16 mouse cellular contexts compared by ENCODE assay signal in genomic region chr16:87610556-87611295, GRCm38 (mm10). TPM values are rescaled to one million over a fixed set of nuclear protein-coding genes. Genes with fewer than 3 reads are reported as not detected.
DNase-seq lines count a peak whose midpoint lies in the region; ATAC-seq and TF ChIP-seq lines count a peak whose summit lies in the region.
"Had no signal": no experiment of that assay in that cellular context is flagged by ENCODE, and none has a peak within 500 bp of the region (broad histone marks: within the 10 kb centered on the region; RNA-seq: fewer than 3 reads in every experiment).

No protein-coding gene starts in this region.

- H3K9me3 ChIP-seq in heart, embryonic 13.5 days, result no peaks in the 10 kb centered on the region
- H3K9me3 ChIP-seq in lung, embryonic 15.5 days, result no peaks in the 10 kb centered on the region
- H3K9me3 ChIP-seq in ES-E14 (ENCODE audit: control insufficient read depth, insufficient read depth, low read depth, low read length), result no peaks in the 10 kb centered on the region
- no peaks in the 10 kb centered on the region for H3K9me3 ChIP-seq in heart, postnatal 0 days (replicated peaks; ENCODE audit: control insufficient read depth, low read length)
- H3K9me3 ChIP-seq: forebrain, embryonic 10.5 days; G1E; hindbrain, embryonic 10.5 days; midbrain, embryonic 10.5 days had no signal

- TF ChIP-seq POLR2A in lung, adult 2 months (IDR thresholded peaks at IDR 0.05; ENCODE audit: borderline replicate concordance, extremely low read depth, low read depth, low read length), result no peak

- WGBS in heart, embryonic 13.5 days, result 73% methylated on average over 21 of the region's 21 CpGs
- 70% methylated on average over 21 of the region's 21 CpGs for WGBS in lung, embryonic 15.5 days
- WGBS in lung, adult 2 months, result 56% methylated on average over 21 of the region's 21 CpGs
- WGBS in heart, postnatal 0 days, result 65% methylated on average over 21 of the region's 21 CpGs

- TF ChIP-seq CTCF in lung, adult 2 months (IDR thresholded peaks at IDR 0.05; ENCODE audit: insufficient read depth, low read length), result no peak
- TF ChIP-seq CTCF in heart, postnatal 0 days (IDR thresholded peaks at IDR 0.05; ENCODE audit: low read depth), result no peak

- H3K27ac ChIP-seq in heart, embryonic 13.5 days (replicated peaks), result 0 out of 2 replicates have a peak overlapping the region, but pooled peaks have one; percentile 8
- H3K27ac ChIP-seq in lung, embryonic 15.5 days, result no peak overlapping the region
- no peak overlapping the region for H3K27ac ChIP-seq in ES-E14 (ENCODE audit: insufficient read depth, low read depth, low read length, poor library complexity, severe bottlenecking)
- H3K27ac ChIP-seq in heart, postnatal 0 days (ENCODE audit: low read depth), result no peak overlapping the region
- H3K27ac ChIP-seq: forebrain, embryonic 10.5 days; hindbrain, embryonic 10.5 days; liver, embryonic 14.5 days; midbrain, embryonic 10.5 days had no signal

- peaks cover 16% of the 10 kb centered on the region for H3K4me1 ChIP-seq in heart, embryonic 13.5 days
- H3K4me1 ChIP-seq in lung, embryonic 15.5 days, result no peaks in the 10 kb centered on the region; the same call in 1 of the 2 replicates
- H3K4me1 ChIP-seq in lung, adult 2 months (ENCODE audit: control insufficient read depth, insufficient read depth, low read length), result peaks cover 6% of the 10 kb centered on the region
- no peaks in the 10 kb centered on the region for H3K4me1 ChIP-seq in ES-E14 (ENCODE audit: control insufficient read depth in 2 of 2, insufficient read depth in 2 of 2, low read length in 2 of 2, poor library complexity in 1 of 2)
- H3K4me1 ChIP-seq in heart, postnatal 0 days (ENCODE audit: control insufficient read depth, insufficient read depth), result no peaks in the 10 kb centered on the region; the same call in 1 of the 2 replicates
- H3K4me1 ChIP-seq: forebrain, embryonic 10.5 days; hindbrain, embryonic 10.5 days; midbrain, embryonic 10.5 days had no signal

- no peaks in the 10 kb centered on the region for H3K27me3 ChIP-seq in heart, embryonic 13.5 days (replicated peaks)
- no peaks in the 10 kb centered on the region for H3K27me3 ChIP-seq in lung, embryonic 15.5 days
- H3K27me3 ChIP-seq in heart, postnatal 0 days (ENCODE audit: control insufficient read depth, insufficient read depth, low read length), result no peaks in the 10 kb centered on the region

- no peaks in the 10 kb centered on the region for H3K36me3 ChIP-seq in heart, embryonic 13.5 days
- no peaks in the 10 kb centered on the region for H3K36me3 ChIP-seq in lung, embryonic 15.5 days
- no peaks in the 10 kb centered on the region for H3K36me3 ChIP-seq in ES-E14 (ENCODE audit: control insufficient read depth, insufficient read depth, low read length, poor library complexity, severe bottlenecking)
- no peaks in the 10 kb centered on the region for H3K36me3 ChIP-seq in heart, postnatal 0 days (replicated peaks; ENCODE audit: control insufficient read depth, insufficient read depth, low read length)
- H3K36me3 ChIP-seq: forebrain, embryonic 10.5 days; G1E; hindbrain, embryonic 10.5 days; midbrain, embryonic 10.5 days had no signal

- no peak for ATAC-seq in heart, embryonic 13.5 days (ENCODE audit: extremely low read depth, insufficient number of reproducible peaks, low FRiP score, low TSS enrichment)
- ATAC-seq in lung, embryonic 15.5 days (ENCODE audit: borderline replicate concordance, extremely low read depth, low FRiP score, low TSS enrichment), result no peak
- no peak for ATAC-seq in heart, postnatal 0 days (ENCODE audit: insufficient read depth, low read depth)

- in situ Hi-C loops in ES-E14 (cut with MboI; ENCODE audit: low sequenced_read_pairs in 2 of 2, unreplicated experiment in 2 of 2), result no loop called here

- no peak for DNase-seq in heart, adult 9 months (ENCODE audit: low spot score in 2 of 2)
- no peak for DNase-seq in lung, adult 2 months
- no peak for DNase-seq in ES-E14 (ENCODE audit: low read depth, low spot score)
- no peak for DNase-seq in heart, postnatal 0 days (ENCODE audit: low spot score)
- DNase-seq in frontal cortex, adult 2 months (ENCODE audit: extremely low spot score in 1 of 2, low spot score in 1 of 2), result no peak
- DNase-seq: cerebellum, postnatal 10 days; layer of hippocampus, adult 9-11 months had no signal

- no peak for TF ChIP-seq EP300 in heart, postnatal 0 days (IDR thresholded peaks at IDR 0.05; ENCODE audit: low read depth)

- peak overlapping the region; percentile 69 for H3K4me2 ChIP-seq in heart, embryonic 13.5 days
- peak overlapping the region; percentile 39; the same call in 1 of the 2 replicates for H3K4me2 ChIP-seq in lung, embryonic 15.5 days
- peak overlapping the region; percentile 58 for H3K4me2 ChIP-seq in heart, postnatal 0 days (ENCODE audit: low read depth, low read length)

- peak overlapping the region; percentile 58; the same call in 1 of the 2 replicates for H3K9ac ChIP-seq in heart, embryonic 13.5 days
- no peak overlapping the region for H3K9ac ChIP-seq in lung, embryonic 15.5 days
- H3K9ac ChIP-seq in ES-E14 (ENCODE audit: insufficient read depth, low read depth, low read length, poor library complexity, severe bottlenecking), result no peak overlapping the region
- no peak overlapping the region for H3K9ac ChIP-seq in heart, postnatal 0 days (replicated peaks; ENCODE audit: low read depth, low read length)
- H3K9ac ChIP-seq: liver, embryonic 14.5 days had no signal

- H3K4me3 ChIP-seq in heart, embryonic 13.5 days, result peak overlapping the region; percentile 39
- no peak overlapping the region for H3K4me3 ChIP-seq in lung, embryonic 15.5 days
- H3K4me3 ChIP-seq in lung, adult 2 months (replicated peaks; ENCODE audit: extremely low read depth, low read depth, low read length), result no peak overlapping the region
- peak overlapping the region in 1 of 2 experiments; percentile 35; a peak in 2 of 4 replicates for H3K4me3 ChIP-seq in ES-E14 (ENCODE audit: insufficient read depth in 1 of 2, low read depth in 1 of 2, low read length in 2 of 2, poor library complexity in 1 of 2, severe bottlenecking in 1 of 2)
- H3K4me3 ChIP-seq in heart, postnatal 0 days (ENCODE audit: low read depth, low read length), result peak overlapping the region; percentile 34
- H3K4me3 ChIP-seq: forebrain, embryonic 10.5 days; hindbrain, embryonic 10.5 days; midbrain, embryonic 10.5 days had no signal

TF ChIP-seq in ES-E14, 5 proteins besides CTCF, POLR2A, EP300 and RAD21:
- TF ChIP-seq CHD2 (IDR thresholded peaks at IDR 0.05; ENCODE audit: low read depth, low read length) (no peak), MAFK (IDR thresholded peaks at IDR 0.05; ENCODE audit: insufficient read depth, low read depth, low read length) (peak; percentile 30; the same call in 1 of the 2 replicates)

RNA-seq across cellular contexts. Expression of gene Map3k7cl, which starts 57.6 kb away (rescaled TPM):
- 0.31 and 0.46 TPM in 2 replicates for polyA plus RNA-seq in heart, embryonic 13.5 days (2015; fragmentation: Nextera tagmentation; extraction: Ambion mirVana)
- polyA plus RNA-seq in lung, embryonic 15.5 days (2015; fragmentation: Nextera tagmentation; extraction: Ambion mirVana), result 0.57 and 0.82 TPM in 2 replicates
- 1.1 and 2.6 TPM in 2 replicates for polyA plus RNA-seq in lung, adult 2 months (2012; rRNA removed)
- not detected in 2 replicates for total RNA-seq in ES-E14 (2012; rRNA removed)
- 0.43 and 3.6 TPM in 2 replicates for total RNA-seq in heart, postnatal 0 days (2014; rRNA removed; ENCODE audit: low replicate concordance)
- polyA plus RNA-seq in heart, postnatal 0 days (2015; fragmentation: Nextera tagmentation; extraction: Ambion mirVana), result 0.73 and 1.0 TPM in 2 replicates
- polyA plus RNA-seq in frontal cortex, adult 2 months (2012; rRNA removed), result 1.3 and 1.7 TPM in 2 replicates
- polyA plus RNA-seq: embryonic facial prominence, embryonic 11.5 days; forebrain, embryonic 10.5 days; G1E; hindbrain, embryonic 10.5 days; midbrain, embryonic 10.5 days; neural tube, embryonic 11.5 days had no signal

Comparison
In these comparisons a context has a peak if more than half of its experiments do, and no peak if none do; other contexts are left out.
1. H3K4me3 ChIP-seq: peak in heart, embryonic 13.5 days (single experiment) and heart, postnatal 0 days (single experiment); none in lung, embryonic 15.5 days (single experiment) and lung, adult 2 months (single experiment).
2. Peak in every context shown above with its lines, with median percentiles within 50 percentile points of each other: H3K4me2 ChIP-seq.